Mouse (Mus musculus) v-Abl transformed pro-B cells (cell line): ENCODE data around the gene Gm21454.
"Not testable (repeated sequence)": the region's sequence is repeated elsewhere in the genome, so short reads cannot be mapped to it uniquely, and the experiment has no call there.

Experiments
- in situ Hi-C, 2 experiments: fragments of 400-800 bp; cut with MboI; formaldehyde crosslinking; loops; one replicate each; pipeline ENCODE4 v1.15.1; 2025; ENCODE audit not compliant: unreplicated experiment in 2 of 2

Gene Gm21454

GRCm38 (mm10) chrY:13252091-13252490, at the start of gene Gm21454, which contains the start of gene Gm21440:
Gene Gm21454 (plus strand): TSS chrY:13252442.
Gene Gm21440 (plus strand): TSS chrY:13252391.
- in situ Hi-C loops, result not testable (repeated sequence)

GRCm38 (mm10) chrY:13223828-13224227, 28.4 kb upstream of the Gm21454 start, which contains the start of gene Gm21828:
Gene Gm21828 (minus strand): TSS chrY:13223928.
- in situ Hi-C loops, result not testable (repeated sequence)

- in situ Hi-C loops, result not testable (repeated sequence)
Measured at GRCm38 (mm10) chrY:13348963-13349362, 96.7 kb downstream of the Gm21454 start, which contains the start of gene Gm21725. Gene Gm21725 (minus strand): TSS chrY:13349063.
